Mouse (Mus musculus): ENCODE results near the gene Olfr1463. TPM values are rescaled to one million over a fixed set of nuclear protein-coding genes. Genes with fewer than 3 reads are reported as not detected.

Gene Olfr1463
- total RNA-seq (2017): not detected in 2 replicates

DNA sequence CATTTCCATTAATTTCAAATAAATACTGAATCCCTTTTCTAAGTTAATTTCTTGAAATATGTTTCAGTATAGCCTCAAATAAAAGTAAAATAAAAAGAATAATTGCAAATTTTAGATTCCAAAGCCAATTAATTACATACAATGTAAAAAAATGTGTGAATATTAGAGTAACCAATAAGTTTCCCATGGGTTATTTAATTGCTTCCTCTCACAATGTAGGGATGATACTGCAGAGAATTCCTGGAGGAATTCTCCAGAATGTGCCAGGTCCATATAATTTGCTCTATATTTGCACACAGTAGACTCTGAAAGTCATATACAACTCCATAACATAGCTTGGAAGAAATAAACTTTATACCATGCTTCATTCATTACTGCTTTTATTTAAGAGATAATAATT lies at the start of gene Olfr1463:
Olfr1463 (plus strand) TSS at position 301 of the 400 bp plus-strand sequence.
- ATAC-seq (replicated peaks; ENCODE audit: low read depth, poor library complexity, severe bottlenecking): no peak

DNA sequence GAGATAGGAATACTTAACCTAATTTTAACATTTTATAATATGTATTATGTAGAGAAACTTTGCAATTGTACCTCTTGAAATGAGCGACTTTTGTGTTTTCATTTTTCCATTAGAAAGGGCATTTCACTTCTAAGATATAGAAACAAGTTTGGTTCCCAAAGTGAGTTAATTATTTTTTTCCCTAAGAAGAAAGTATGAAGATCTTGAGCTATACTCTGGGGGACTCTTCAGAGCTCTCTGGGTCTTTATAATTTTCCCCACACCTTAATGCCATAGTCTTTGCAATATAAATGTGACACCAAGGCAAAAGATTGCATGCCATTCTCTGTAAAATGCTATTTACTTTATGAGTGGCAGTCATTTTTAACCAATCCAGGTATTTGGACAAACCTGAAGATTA lies 45.7 kb upstream of the Olfr1463 start, which contains the start of gene Olfr1462:
Olfr1462 (plus strand) TSS at position 301 of the 400 bp plus-strand sequence.
- no peak for ATAC-seq (replicated peaks; ENCODE audit: low read depth, poor library complexity, severe bottlenecking)

DNA sequence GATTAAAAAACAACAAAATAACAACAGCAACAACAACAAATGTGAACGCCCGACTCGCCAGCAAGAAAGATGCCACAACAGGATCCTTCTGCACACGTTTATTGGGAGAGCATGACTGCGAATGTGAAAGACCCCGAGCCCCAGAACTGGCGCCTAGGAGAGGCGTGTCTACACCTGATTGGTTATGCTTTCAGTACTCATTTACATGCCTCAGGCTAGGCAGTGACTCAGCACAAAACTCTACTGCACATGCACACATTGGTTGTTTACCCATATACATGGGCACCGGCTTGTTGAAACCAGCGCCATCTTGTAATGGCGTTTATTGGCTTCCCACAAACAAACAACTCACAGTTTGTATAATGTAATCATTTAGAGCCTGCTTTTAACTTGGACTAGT lies 9.5 kb upstream of the Olfr1463 start:
- ATAC-seq (replicated peaks; ENCODE audit: low read depth, poor library complexity, severe bottlenecking): no peak

Other genes starting within 250 kb of the Olfr1463 start
- gene Olfr1451, start 236.3 kb upstream of the Olfr1463 start, total RNA-seq (2017): not detected in 2 replicates
- not detected in 2 replicates for gene Olfr1453, start 203.0 kb upstream of the Olfr1463 start, total RNA-seq (2017)
- not detected in 2 replicates for gene Olfr1454, start 170.7 kb upstream of the Olfr1463 start, total RNA-seq (2017)
- gene Olfr1457, start 133.4 kb upstream of the Olfr1463 start, total RNA-seq (2017): not detected in 2 replicates
- gene Olfr1458, start 124.6 kb upstream of the Olfr1463 start, total RNA-seq (2017): not detected in 2 replicates
- not detected in 2 replicates for gene Olfr1459, start 81.8 kb upstream of the Olfr1463 start, total RNA-seq (2017)
- not detected in 2 replicates for gene Olfr1461, start 68.3 kb upstream of the Olfr1463 start, total RNA-seq (2017)
- not detected in 2 replicates for gene Olfr1462, start 45.6 kb upstream of the Olfr1463 start, total RNA-seq (2017)
- gene Olfr1465, start 84.2 kb downstream of the Olfr1463 start, total RNA-seq (2017): not detected in 2 replicates
- gene Olfr1466, start 107.5 kb downstream of the Olfr1463 start, total RNA-seq (2017): not detected in 2 replicates
- not detected in 2 replicates for gene Olfr1467, start 130.9 kb downstream of the Olfr1463 start, total RNA-seq (2017)
- not detected in 2 replicates for gene Olfr1469, start 176.5 kb downstream of the Olfr1463 start, total RNA-seq (2017)
- gene Olfr1471, start 212.1 kb downstream of the Olfr1463 start, total RNA-seq (2017): not detected in 2 replicates
- gene Olfr1472, start 224.8 kb downstream of the Olfr1463 start, total RNA-seq (2017): not detected in 2 replicates
- not detected in 2 replicates for gene Olfr1474, start 238.2 kb downstream of the Olfr1463 start, total RNA-seq (2017)
- not detected in 2 replicates for gene Olfr1475, start 248.9 kb downstream of the Olfr1463 start, total RNA-seq (2017)

Measured in common myeloid progenitor, adult 5-6 weeks (primary cell).